Mouse (Mus musculus): ENCODE measurements around the gene Pask. TPM values are rescaled to one million over a fixed set of nuclear protein-coding genes. Genes with fewer than 3 reads are reported as not detected.

Pask gene
- 3.7 TPM for polyA plus RNA-seq (2014; fragmentation: Illumina TruSeq; extraction: RNeasy Lipid Tissue Mini Kit (QIAGEN cat#74804); ENCODE audit: low read depth, low replicate concordance)

DNA sequence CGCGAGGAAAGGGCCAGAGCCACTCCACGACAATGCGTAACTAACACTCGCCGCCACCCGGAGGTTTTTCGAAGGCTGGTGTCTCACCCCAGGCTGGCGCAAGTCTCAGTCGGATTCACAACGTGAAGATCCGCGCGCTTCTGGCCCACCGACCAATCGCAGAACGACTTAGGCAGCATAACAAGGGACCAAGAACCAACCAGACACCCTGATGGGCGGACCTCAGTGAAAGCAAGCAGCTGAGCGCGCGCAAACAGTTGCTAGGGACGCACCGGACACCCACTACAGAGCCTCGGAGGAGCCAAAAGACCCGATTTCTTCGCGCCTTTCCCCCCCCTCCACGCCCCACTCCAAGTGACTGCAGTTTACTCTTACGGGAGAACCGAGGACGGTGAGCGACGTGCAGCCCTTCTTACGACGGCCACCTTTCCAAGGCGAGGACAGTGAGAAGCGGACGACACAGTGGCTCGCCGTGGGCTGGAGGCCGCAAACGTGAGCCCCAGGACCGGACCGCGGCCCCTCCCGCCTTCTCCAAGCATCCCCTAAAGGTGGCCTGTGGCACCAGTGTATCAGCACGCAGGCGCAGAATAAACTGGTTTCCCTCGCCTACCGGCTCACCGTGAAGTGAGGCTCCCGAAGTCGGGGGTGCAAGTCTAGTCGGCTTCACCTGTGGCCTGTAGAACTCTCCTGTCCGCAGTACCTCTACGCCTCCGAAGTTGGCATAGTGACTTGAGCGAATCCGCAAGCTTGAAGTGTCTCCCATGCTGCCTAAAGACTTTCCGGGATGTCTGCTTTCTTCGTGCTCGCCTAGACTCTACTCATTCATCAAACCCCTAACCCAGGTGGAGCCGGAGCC is at the start of gene Pask, which contains the start of gene Ppp1r7:
Gene Pask, minus strand, starts transcription at position 835 of the 856 bp plus-strand sequence.
Gene Ppp1r7, plus strand, starts transcription at position 207 of the 856 bp plus-strand sequence.

DNA sequence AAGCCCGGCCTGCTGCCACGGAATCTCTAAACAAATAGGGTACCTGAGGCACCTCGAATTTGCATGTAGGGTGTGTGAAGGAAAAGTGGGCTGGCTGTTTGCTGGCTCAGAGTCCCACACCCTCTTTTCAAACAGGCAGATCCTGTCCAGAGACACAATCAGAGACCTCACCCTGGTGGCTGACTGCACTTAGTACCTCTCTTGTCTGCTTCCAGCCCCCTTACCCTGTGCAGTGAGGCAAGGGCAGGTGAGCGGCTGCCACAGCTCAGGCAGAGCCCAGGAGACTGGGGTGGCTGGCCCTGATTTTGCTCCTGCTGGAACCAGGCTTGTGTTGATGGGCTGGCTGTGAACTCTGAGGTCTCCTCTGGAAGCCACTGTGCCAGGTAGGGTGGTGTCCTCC is 30.4 kb upstream of the Pask start, which contains the start of gene Ano7:
Gene Ano7, plus strand, starts transcription at position 266 of the 400 bp plus-strand sequence.

DNA sequence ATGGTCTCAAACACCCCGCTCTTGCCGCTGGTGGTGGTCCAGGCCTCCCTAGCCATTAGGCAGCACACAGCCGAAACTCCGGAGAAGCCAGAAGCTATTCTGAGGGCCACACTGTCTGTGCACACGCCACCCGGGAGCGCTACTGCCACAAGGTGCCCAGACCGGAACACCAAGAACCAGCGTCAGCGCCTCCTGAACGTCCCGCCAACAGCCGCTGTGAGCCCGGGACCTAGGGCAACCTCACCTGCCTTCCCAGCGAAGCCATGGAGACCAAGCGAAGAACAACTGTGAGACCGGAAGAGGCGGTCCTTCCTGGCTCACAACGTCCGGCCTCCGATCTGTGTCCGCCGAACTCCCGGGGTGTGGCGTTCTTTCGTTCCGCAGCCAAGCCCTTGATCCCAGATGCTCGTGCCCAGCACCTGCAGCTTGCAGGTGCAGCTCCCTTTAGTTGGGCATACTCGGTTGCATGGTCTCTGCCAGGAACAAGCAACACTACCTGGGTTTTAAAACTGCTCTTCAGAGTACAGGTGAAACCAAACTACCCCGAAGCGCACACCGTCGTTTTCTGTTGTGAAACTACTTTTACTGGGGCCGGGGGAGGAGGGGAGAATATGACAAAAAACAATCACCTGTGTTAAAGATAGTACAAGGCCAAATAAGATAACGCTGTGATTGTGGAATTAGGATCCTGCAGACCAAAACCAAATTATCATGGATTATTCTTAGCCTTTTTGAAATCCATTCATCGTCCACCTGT is 37.5 kb downstream of the Pask start, which contains the start of gene Mterf4:
Gene Mterf4, minus strand, starts transcription at position 335 of the 757 bp plus-strand sequence.

Other genes with a start within 250 kb of the Pask start
- gene Kif1a, start 241.5 kb downstream of the Pask start, polyA plus RNA-seq (2014; fragmentation: Illumina TruSeq; extraction: RNeasy Lipid Tissue Mini Kit (QIAGEN cat#74804); ENCODE audit: low read depth, low replicate concordance): 1.4 TPM
- not detected for gene Agxt, start 208.2 kb downstream of the Pask start, polyA plus RNA-seq (2014; fragmentation: Illumina TruSeq; extraction: RNeasy Lipid Tissue Mini Kit (QIAGEN cat#74804); ENCODE audit: low read depth, low replicate concordance)
- 0.97 TPM for gene 2310007B03Rik, start 182.5 kb downstream of the Pask start, polyA plus RNA-seq (2014; fragmentation: Illumina TruSeq; extraction: RNeasy Lipid Tissue Mini Kit (QIAGEN cat#74804); ENCODE audit: low read depth, low replicate concordance)
- gene Crocc2, start 174.8 kb downstream of the Pask start, polyA plus RNA-seq (2014; fragmentation: Illumina TruSeq; extraction: RNeasy Lipid Tissue Mini Kit (QIAGEN cat#74804); ENCODE audit: low read depth, low replicate concordance): 1.3 TPM
- 9.9 TPM for gene Sned1, start 107.6 kb downstream of the Pask start, polyA plus RNA-seq (2014; fragmentation: Illumina TruSeq; extraction: RNeasy Lipid Tissue Mini Kit (QIAGEN cat#74804); ENCODE audit: low read depth, low replicate concordance)
- gene Mterf4, start 37.6 kb downstream of the Pask start, polyA plus RNA-seq (2014; fragmentation: Illumina TruSeq; extraction: RNeasy Lipid Tissue Mini Kit (QIAGEN cat#74804); ENCODE audit: low read depth, low replicate concordance): 19.5 TPM
- gene Ppp1r7, start 628 bp downstream of the Pask start, polyA plus RNA-seq (2014; fragmentation: Illumina TruSeq; extraction: RNeasy Lipid Tissue Mini Kit (QIAGEN cat#74804); ENCODE audit: low read depth, low replicate concordance): 16.5 TPM
- gene Ano7, start 30.4 kb upstream of the Pask start, polyA plus RNA-seq (2014; fragmentation: Illumina TruSeq; extraction: RNeasy Lipid Tissue Mini Kit (QIAGEN cat#74804); ENCODE audit: low read depth, low replicate concordance): 0.32 TPM
- gene Hdlbp, start 135.3 kb upstream of the Pask start, polyA plus RNA-seq (2014; fragmentation: Illumina TruSeq; extraction: RNeasy Lipid Tissue Mini Kit (QIAGEN cat#74804); ENCODE audit: low read depth, low replicate concordance): 195 TPM
- 5.4 TPM for gene Farp2, start 168.6 kb upstream of the Pask start, polyA plus RNA-seq (2014; fragmentation: Illumina TruSeq; extraction: RNeasy Lipid Tissue Mini Kit (QIAGEN cat#74804); ENCODE audit: low read depth, low replicate concordance)

All from adipose tissue, adult 10 weeks (tissue).